Mouse (Mus musculus) midbrain, embryonic 10.5 days (tissue): ENCODE data around the gene Phyh. TPM values are rescaled to one million over a fixed set of nuclear protein-coding genes. Genes with fewer than 3 reads are reported as not detected.
"Not testable (repeated sequence)": the region's sequence is repeated elsewhere in the genome, so short reads cannot be mapped to it uniquely, and the experiment has no call there.

ENCODE experiments used
- DNase-seq: peaks from one replicate; pipeline ENCODE4 v3.0.0-alpha.2; 2017; ENCODE audit warnings: low spot score
- H3K27ac ChIP-seq: fragments of 300-500 bp; sonication (generic); replicated peaks from 2 replicates; pipeline ENCODE4 v1.5.1; 2016; ENCODE audit warnings: mild to moderate bottlenecking
- H3K27me3 ChIP-seq: fragments of 300-500 bp; sonication (generic); 2 replicates; pipeline ENCODE4 v1.6.1; 2016; ENCODE audit warnings: low read depth, mild to moderate bottlenecking; ENCODE audit not compliant: poor library complexity, severe bottlenecking
- H3K36me3 ChIP-seq: fragments of 300-500 bp; sonication (generic); 2 replicates; pipeline ENCODE4 v1.6.1; 2016; ENCODE audit warnings: mild to moderate bottlenecking, moderate library complexity
- H3K4me1 ChIP-seq: fragments of 300-500 bp; sonication (generic); 2 replicates; pipeline ENCODE4 v1.6.1; 2016
- H3K4me3 ChIP-seq: fragments of 300-500 bp; sonication (generic); 2 replicates; pipeline ENCODE4 v1.5.1; 2016; ENCODE audit warnings: mild to moderate bottlenecking, moderate library complexity
- H3K9me3 ChIP-seq: fragments of 300-500 bp; sonication (generic); replicated peaks from 2 replicates; pipeline ENCODE4 v1.6.1; 2016; ENCODE audit warnings: mild to moderate bottlenecking
- WGBS: fragments of 180-500 bp; shearing (Covaris S2); methylation state at CpG from one replicate; pipeline ENCODE4 v1.1.7; 2016; 5-methylcytosine and 5-hydroxymethylcytosine counted together
- polyA plus RNA-seq: library from polyadenylated mRNA; unstranded; fragments of >200 nt; fragmentation: Nextera tagmentation; extraction: Ambion mirVana; gene quantifications from 2 replicates; pipeline ENCODE4 v1.2.1, GENCODE M21; 2016

The Phyh gene
- polyA plus RNA-seq, 1 experiment from 2014 or later, result 36.3 TPM

DNA sequence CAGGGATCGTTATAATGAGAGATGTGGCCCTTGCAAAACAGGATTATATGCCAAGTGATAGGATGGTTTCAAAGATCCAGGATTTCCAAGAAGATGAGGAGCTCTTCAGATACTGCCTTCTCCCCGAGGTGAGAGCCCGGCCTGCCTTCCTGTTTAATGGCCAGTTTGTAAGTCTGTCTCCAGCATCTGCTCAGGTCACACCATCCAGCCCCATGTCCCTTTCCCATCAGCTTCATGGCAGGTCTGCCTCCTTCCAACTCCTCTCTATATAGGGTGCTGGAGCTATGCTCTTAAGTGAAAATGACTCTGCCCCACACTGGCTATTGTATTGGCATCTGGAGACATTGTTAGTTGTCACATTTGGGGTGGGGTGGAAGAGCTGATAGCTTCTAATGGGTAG lies 8.6 kb downstream of the Phyh start:
- WGBS, result 85% methylated on average over 3 of the region's 3 CpGs
- Histone ChIP-seq H3K36me3 (peaks cover 20% of the 10 kb centered on the region), H3K4me1 (no peaks in the 10 kb centered on the region), H3K4me3 (no peak overlapping the region), H3K9me3 (peaks cover 3% of the 10 kb centered on the region; the same call in 1 of the 2 replicates), H3K27me3 (no peaks in the 10 kb centered on the region), H3K27ac (no peak overlapping the region)
- DNase-seq, result no peak

DNA sequence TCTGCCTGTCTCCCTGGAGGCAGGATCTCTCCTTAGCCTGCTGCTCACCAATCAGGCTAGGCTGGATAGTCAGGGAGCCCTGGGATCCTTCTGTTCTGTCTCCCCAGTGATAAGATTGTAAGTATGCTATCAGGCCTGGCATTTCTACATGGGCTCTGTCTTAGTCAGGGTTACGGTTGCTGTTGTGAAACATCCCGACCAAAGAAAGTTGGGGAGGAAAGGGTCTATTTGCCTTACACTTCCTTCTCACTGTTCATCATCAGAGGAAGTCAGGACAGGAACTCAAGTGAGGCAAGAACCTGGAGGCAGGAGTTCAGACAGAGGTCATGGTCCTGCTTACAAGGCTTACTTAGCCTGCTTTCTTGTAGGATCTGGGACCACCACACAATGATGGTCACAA lies 10.4 kb downstream of the Phyh start:
- Histone ChIP-seq H3K27ac (no peak overlapping the region), H3K4me3 (no peak overlapping the region), H3K27me3 (no peaks in the 10 kb centered on the region), H3K9me3 (peaks cover 3% of the 10 kb centered on the region; the same call in 1 of the 2 replicates), H3K4me1 (no peaks in the 10 kb centered on the region), H3K36me3 (peaks cover 26% of the 10 kb centered on the region)
- 79% methylated on average over 2 of the region's 2 CpGs for WGBS
- DNase-seq, result no peak

DNA sequence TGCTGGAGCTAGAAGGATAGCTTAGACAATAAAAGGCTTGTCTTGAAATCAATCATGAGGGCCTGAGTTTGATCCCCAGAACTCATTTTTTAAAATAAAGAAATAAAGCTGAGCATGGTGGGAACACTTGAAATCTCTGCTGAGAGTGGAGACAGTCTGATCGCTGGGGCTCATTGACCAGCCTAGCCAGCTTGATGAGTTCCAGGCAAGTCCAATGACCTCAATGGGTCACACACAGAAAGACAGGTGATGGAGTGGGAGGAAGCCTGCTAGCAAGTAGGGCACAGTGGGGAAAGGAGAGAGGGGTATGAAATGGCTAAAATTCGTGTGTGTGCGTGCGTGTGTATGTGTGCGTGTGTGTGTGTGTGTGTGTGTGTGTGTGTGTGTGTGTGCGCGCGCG lies 15.7 kb downstream of the Phyh start:
- DNase-seq, result no peak
- no peak overlapping the region for H3K27ac ChIP-seq
- H3K36me3 ChIP-seq, result peaks cover 39% of the 10 kb centered on the region
- H3K4me3 ChIP-seq, result no peak overlapping the region
- 93% methylated on average over 9 of the region's 9 CpGs for WGBS
- H3K27me3 ChIP-seq, result no peaks in the 10 kb centered on the region
- H3K4me1 ChIP-seq, result no peaks in the 10 kb centered on the region
- H3K9me3 ChIP-seq, result 0 out of 2 replicates have a peak, but pooled peaks cover 6% of the 10 kb centered on the region

DNA sequence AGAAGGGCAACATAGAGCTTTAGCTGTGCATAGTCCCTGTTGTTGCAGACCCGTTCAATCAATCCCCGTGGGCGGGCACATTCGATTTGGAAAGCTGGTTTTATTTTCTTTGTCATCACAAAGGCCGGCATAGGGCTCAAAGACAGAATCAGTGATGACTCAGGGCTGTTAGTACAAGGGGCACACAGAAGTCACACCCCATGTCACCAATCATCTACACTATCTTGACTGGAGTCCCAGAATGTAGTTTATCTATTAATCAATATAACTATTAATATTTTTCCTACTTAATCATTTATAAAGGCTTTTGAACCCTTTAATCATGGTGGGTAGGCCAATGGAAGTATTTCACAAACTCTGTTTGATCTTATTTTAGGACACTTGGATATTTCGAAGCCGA lies 19.1 kb downstream of the Phyh start:
- Histone ChIP-seq H3K9me3 (0 out of 2 replicates have a peak, but pooled peaks cover 6% of the 10 kb centered on the region), H3K36me3 (peaks cover 30% of the 10 kb centered on the region), H3K27ac (no peak overlapping the region), H3K27me3 (no peaks in the 10 kb centered on the region), H3K4me1 (no peaks in the 10 kb centered on the region), H3K4me3 (no peak overlapping the region)
- DNase-seq, result no peak
- WGBS, result 90% methylated on average over 7 of the region's 7 CpGs

DNA sequence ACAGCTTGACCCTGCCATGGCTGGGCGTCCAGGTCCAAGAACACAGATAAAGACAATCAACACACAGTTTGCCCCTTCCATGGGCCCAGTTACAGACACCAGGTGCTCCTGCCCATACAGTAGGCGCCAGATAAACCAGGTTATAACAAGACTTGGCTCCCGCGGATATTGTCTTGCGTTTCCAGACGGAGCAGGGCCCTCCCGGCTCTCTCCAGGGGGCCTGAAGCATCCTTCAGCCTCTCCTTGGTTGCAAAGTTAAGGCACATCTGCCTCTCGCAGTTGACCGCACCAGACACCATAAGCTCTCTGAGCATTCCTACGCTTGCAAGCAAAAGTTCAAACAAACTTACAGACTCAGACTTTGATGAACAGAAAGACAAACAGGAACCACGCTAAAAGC lies 22.0 kb downstream of the Phyh start:
- 90% methylated on average over 11 of the region's 11 CpGs for WGBS
- Histone ChIP-seq H3K4me3 (no peak overlapping the region), H3K27ac (no peak overlapping the region), H3K36me3 (peaks cover 24% of the 10 kb centered on the region), H3K27me3 (no peaks in the 10 kb centered on the region), H3K4me1 (no peaks in the 10 kb centered on the region), H3K9me3 (peaks cover 18% of the 10 kb centered on the region)
- DNase-seq, result no peak

DNA sequence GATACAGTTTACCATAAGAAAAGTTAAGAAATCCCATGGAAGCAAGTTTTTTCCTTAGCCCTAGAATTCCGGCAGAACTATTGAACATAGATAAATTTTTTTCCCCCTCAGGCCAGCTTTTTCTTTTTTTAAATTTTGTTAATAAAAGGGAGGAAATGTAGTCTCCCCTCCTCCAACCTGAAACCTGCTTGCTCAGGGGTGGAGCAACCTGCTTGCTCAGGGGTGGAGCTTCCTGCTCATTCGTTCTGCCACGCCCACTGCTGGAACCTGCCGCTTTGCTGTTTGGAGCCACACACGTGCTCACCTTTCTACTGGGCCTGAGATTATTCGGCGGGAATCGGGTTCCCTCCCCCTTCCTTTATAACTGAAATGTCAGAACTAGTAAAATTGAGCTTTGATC lies 30.9 kb downstream of the Phyh start:
- 84% methylated on average over 6 of the region's 8 CpGs for WGBS
- not testable (repeated sequence) for H3K9me3 ChIP-seq, H3K27me3 ChIP-seq, H3K4me1 ChIP-seq, H3K36me3 ChIP-seq, H3K27ac ChIP-seq, DNase-seq, H3K4me3 ChIP-seq

DNA sequence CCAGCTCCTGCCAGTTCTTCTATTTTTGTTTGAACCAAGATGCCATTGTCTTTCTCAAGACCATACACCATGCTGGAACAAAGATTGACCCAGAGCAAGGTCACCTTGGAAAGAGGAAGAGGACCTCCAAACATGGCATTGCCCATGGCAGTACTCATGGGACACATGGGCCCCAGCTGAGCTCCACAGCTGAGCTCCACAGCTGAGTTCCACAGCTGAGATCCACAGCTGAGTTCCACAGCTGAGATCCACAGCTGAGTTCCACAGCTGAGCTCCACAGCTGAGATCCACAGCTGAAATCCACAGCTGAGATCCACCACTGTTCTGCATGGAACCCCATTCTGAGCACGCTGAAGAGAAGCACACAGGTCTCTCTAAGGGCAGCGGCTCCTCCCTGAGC lies 32.2 kb downstream of the Phyh start:
- no peak overlapping the region for H3K4me3 ChIP-seq
- no peaks in the 10 kb centered on the region for H3K36me3 ChIP-seq
- no peak overlapping the region for H3K27ac ChIP-seq
- DNase-seq, result no peak
- H3K4me1 ChIP-seq, result no peaks in the 10 kb centered on the region
- 91% methylated on average over 2 of the region's 2 CpGs for WGBS
- no peaks in the 10 kb centered on the region for H3K27me3 ChIP-seq
- no peaks in the 10 kb centered on the region; the same call in 1 of the 2 replicates for H3K9me3 ChIP-seq

DNA sequence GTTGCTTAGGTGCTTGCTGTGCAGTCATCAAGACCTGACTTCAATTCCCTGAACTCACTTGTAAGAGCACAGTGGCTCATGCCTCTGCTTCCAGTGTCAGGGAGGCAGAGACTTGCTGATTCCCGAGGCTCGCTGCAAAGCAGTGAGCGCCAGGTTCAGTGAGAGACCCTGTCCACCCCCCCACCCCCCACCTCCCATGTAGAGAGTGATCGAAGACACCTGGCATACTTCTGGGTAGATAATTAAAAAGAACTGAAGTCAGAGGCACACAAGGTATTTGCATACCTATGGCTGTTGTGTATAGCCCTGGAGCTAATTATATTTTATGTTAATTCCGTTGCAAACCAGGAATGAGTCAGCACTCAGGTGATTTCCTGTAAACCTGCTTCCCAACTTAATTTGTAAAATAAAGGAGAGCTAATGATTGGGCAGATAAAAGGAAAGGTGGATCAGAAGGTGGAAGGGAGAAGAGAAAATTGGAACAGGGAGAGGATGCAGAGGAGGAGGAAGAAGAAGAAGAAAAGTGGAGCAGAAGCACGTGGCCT lies 35.5 kb downstream of the Phyh start:
- WGBS, result 89% methylated on average over 6 of the region's 6 CpGs
- Histone ChIP-seq H3K36me3 (no peaks in the 10 kb centered on the region), H3K4me1 (no peaks in the 10 kb centered on the region), H3K27me3 (no peaks in the 10 kb centered on the region), H3K27ac (no peak overlapping the region), H3K9me3 (no peaks in the 10 kb centered on the region; the same call in 1 of the 2 replicates), H3K4me3 (no peak overlapping the region)
- no peak for DNase-seq

DNA sequence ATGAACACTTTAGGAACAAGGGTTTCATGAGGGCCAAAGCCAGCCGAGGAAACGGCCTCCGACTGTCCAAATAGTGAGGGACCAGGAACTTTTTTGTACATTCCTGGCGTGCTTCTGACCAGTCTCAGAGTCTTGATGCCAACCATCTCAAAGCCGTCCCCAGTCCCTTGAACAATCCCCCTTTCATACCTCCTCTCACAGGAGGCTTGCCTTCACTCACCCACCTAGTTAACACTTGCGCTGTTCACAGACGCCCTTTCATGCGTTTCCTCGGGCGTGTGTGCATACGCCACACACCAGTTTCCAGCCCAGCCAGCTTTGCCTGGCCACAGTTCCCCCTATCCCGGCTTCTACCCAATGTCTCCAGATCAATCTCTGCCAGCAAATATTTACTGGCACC lies 39.2 kb downstream of the Phyh start:
- Histone ChIP-seq H3K36me3 (no peaks in the 10 kb centered on the region), H3K9me3 (no peaks in the 10 kb centered on the region), H3K27ac (no peak overlapping the region), H3K27me3 (no peaks in the 10 kb centered on the region), H3K4me1 (no peaks in the 10 kb centered on the region), H3K4me3 (no peak overlapping the region)
- 91% methylated on average over 12 of the region's 12 CpGs for WGBS
- DNase-seq, result no peak

DNA sequence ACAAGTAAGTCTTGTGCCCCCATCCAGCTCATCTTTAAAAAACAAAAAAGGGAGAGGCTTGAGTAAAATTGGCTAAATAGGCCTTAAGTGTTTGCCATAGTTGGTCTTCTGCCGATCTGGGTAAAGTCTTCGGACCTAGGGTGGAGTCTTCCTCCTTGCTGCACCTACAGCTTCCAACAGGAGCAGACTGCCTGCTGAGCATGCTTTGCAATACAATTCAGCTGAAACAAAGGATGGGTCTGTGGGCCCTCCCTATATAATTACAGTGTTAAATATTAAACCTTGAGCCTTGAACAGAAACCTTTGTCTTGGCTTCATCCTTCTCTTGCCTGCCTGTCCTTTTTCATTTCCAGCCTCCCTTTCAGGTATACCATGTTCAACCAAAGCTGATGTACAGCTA lies 49.0 kb downstream of the Phyh start:
- no peak overlapping the region for H3K27ac ChIP-seq
- H3K4me1 ChIP-seq, result no peaks in the 10 kb centered on the region
- DNase-seq, result no peak
- no peak overlapping the region for H3K4me3 ChIP-seq
- WGBS, result 97% methylated on average over 2 of the region's 2 CpGs
- no peaks in the 10 kb centered on the region for H3K36me3 ChIP-seq
- H3K9me3 ChIP-seq, result no peaks in the 10 kb centered on the region
- H3K27me3 ChIP-seq, result no peaks in the 10 kb centered on the region

DNA sequence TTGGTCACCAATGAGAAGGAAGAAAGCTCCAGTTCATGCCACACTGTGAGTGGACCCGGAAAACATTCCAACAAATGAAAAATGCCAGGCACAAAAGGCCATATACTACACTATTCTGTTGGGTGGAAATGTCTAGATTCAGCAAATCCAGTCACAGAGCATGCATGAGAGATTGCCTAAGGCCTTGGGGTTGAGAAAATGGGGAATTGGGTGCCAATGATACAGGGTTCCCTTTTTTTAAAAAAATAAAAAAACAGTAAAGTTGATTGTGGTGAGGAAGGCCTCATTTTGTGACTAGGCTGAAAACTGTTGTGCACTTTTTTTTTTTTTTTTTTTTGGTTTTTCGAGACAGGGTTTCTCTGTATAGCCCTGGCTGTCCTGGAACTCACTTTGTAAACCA lies 50.3 kb downstream of the Phyh start:
- Histone ChIP-seq H3K27ac (no peak overlapping the region), H3K36me3 (no peaks in the 10 kb centered on the region), H3K4me3 (no peak overlapping the region), H3K27me3 (no peaks in the 10 kb centered on the region), H3K4me1 (no peaks in the 10 kb centered on the region), H3K9me3 (no peaks in the 10 kb centered on the region)
- no peak for DNase-seq
- WGBS, result 77% methylated on average over 2 of the region's 2 CpGs

DNA sequence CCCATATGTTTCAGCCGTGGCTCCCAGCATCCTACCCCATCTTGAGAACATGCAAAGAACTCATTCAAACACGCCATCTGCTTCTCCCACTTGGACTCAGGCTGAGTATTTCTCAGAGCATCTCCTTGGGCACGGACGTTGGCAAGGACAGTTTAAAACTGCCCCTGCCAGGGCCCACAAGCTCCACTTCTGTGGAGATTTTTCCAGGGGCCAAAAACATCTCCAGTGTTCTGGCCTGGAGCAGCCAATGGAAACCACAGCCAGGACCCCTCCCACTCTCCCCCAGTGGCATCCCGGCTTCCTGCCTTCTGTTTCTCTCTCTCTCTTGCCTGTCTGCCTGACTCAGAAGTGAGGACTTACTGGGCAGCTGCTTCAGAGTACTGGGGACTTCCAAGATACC lies 57.0 kb downstream of the Phyh start, which contains the start of gene Ucma:
Ucma (plus strand) TSS at position 316 of the 400 bp plus-strand sequence.
- H3K36me3 ChIP-seq, result no peaks in the 10 kb centered on the region
- no peak for DNase-seq
- H3K27ac ChIP-seq, result no peak within 1 kb of the TSS
- H3K27me3 ChIP-seq, result no peaks in the 10 kb centered on the region
- no peaks in the 10 kb centered on the region for H3K9me3 ChIP-seq
- H3K4me3 ChIP-seq, result no peak within 1 kb of the TSS
- peaks cover 6% of the 10 kb centered on the region for H3K4me1 ChIP-seq
- 82% methylated on average over 5 of the region's 5 CpGs for WGBS

DNA sequence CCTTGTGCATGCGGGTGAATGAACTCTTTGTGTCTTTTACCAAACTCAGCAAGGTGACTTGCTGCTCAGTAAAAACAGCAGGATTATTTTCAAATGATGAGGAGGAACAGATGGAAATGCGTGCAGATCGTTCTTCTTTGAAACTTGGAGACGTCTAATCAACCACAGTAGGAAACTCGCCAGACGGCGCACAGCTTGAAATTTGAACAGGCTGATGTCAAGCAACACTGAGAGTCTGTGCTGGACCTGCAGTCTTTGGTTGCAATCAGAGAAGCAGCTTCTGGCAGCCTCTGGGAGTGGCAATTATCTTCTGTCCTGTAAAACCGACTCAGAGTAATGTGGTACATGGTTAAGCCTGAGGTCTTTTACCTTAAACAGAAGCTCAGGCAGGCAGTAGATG lies 59.3 kb downstream of the Phyh start:
- no peak for DNase-seq
- H3K4me1 ChIP-seq, result peaks cover 6% of the 10 kb centered on the region
- 40% methylated on average over 8 of the region's 8 CpGs for WGBS
- H3K9me3 ChIP-seq, result no peaks in the 10 kb centered on the region
- H3K27ac ChIP-seq, result no peak overlapping the region
- H3K36me3 ChIP-seq, result no peaks in the 10 kb centered on the region
- no peak overlapping the region for H3K4me3 ChIP-seq
- H3K27me3 ChIP-seq, result no peaks in the 10 kb centered on the region

DNA sequence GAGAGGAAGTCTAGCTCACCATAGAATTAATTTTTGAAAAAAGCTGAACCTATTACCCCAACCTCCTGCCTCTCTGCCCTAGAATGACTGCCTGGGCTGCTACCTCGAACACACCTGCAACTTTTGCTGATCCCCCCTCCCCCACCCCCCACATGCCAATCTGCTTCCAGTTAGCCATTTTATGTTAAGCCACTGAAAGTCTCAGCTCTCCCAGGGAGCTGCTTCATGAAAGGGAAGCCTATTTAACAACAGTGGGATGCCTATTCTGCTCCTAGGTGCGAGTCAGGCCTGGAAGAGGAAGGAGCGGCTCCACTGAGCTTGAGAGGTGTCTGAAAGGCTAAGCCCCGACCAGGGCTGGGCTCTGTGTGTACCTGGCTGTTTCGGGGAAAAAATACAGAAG lies 65.2 kb downstream of the Phyh start:
- Histone ChIP-seq H3K4me3 (no peak overlapping the region), H3K9me3 (no peaks in the 10 kb centered on the region), H3K27ac (no peak overlapping the region), H3K36me3 (peaks cover 7% of the 10 kb centered on the region; the same call in 1 of the 2 replicates), H3K27me3 (no peaks in the 10 kb centered on the region), H3K4me1 (no peaks in the 10 kb centered on the region)
- DNase-seq, result no peak
- WGBS, result 31% methylated on average over 5 of the region's 5 CpGs
